Mouse (Mus musculus) ES-Bruce4 (cell line): ENCODE results near the gene Kifap3.

ENCODE experiments used
- CTCF ChIP-seq: IDR thresholded peaks from one replicate; pipeline ENCODE4 v1.8.1; 2011; ENCODE audit warnings: low read depth, low read length
- EP300 ChIP-seq: IDR thresholded peaks from 2 replicates; pipeline ENCODE4 v1.6.1; 2011; ENCODE audit warnings: low read depth, low read length; ENCODE audit not compliant: insufficient read depth
- POLR2A ChIP-seq: IDR thresholded peaks from one replicate; pipeline ENCODE4 v1.8.1; 2011; ENCODE audit warnings: low read length; ENCODE audit not compliant: insufficient read depth

DNA sequence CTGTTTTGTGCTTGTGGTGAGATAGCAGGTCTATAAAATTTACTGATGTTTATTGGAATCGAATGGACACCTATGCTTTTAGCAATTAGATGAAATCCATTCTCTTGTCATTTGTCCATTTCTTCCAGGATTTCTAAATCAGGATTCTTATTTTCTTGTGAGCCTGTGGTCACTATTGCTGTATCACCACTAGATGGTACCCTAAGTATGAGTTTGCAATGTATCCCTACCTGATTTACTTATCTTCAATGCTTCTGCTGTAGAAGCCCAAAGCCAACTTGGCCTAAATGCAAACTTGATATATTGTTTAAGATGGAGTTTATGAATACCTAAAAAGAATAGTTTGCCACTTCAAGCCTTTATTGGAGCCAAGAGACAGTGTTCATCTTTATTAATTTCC lies 54.7 kb downstream of the Kifap3 start:
- TF ChIP-seq POLR2A (no peak), CTCF (no peak), EP300 (no peak)
